Mouse (Mus musculus): ENCODE data around the gene Ccdc159. TPM values are rescaled to one million over a fixed set of nuclear protein-coding genes. Genes with fewer than 3 reads are reported as not detected.

Gene Ccdc159
- polyA plus RNA-seq, 1 experiment from 2014 or later = 12.7 TPM

DNA sequence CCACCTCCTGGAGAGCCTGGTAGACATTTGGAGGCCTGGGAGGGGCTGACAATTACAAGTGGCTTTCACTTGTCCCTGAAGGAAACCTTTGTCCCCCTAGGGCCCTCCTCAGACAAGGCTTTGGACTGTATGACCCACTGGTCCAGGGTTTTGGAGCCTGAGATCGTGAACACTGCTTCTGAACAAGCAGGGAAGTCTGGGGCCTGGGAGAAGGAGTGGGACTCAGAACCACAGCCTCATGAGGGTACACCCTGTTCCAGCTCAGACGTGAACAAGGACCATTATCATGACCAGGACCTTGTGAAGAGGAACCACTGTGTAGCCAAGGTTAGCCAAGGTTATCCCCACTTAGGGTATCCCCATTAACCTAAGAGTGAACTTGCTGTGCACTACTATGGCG lies 1.9 kb downstream of the Ccdc159 start:
- H3K9ac ChIP-seq (ENCODE audit: low read depth, low read length) = no peak overlapping the region
- no peaks in the 10 kb centered on the region for H3K36me3 ChIP-seq (ENCODE audit: control insufficient read depth, insufficient read depth, low read length)
- H3K4me2 ChIP-seq (ENCODE audit: low read length) = no peak overlapping the region
- H3K27me3 ChIP-seq (ENCODE audit: control insufficient read depth, insufficient read depth, low read depth, low read length) = no peaks in the 10 kb centered on the region
- no peak overlapping the region for H3K27ac ChIP-seq (ENCODE audit: low read length)
- H3K4me1 ChIP-seq (ENCODE audit: control insufficient read depth, insufficient read depth, low read length) = peaks cover 11% of the 10 kb centered on the region
- no peak overlapping the region for H3K4me3 ChIP-seq (ENCODE audit: low read depth, low read length)
- ATAC-seq = no peak
- WGBS = 81% methylated on average over 3 of the region's 3 CpGs
- no peaks in the 10 kb centered on the region for H3K9me3 ChIP-seq (replicated peaks; ENCODE audit: control insufficient read depth, low read length, poor library complexity, severe bottlenecking)

DNA sequence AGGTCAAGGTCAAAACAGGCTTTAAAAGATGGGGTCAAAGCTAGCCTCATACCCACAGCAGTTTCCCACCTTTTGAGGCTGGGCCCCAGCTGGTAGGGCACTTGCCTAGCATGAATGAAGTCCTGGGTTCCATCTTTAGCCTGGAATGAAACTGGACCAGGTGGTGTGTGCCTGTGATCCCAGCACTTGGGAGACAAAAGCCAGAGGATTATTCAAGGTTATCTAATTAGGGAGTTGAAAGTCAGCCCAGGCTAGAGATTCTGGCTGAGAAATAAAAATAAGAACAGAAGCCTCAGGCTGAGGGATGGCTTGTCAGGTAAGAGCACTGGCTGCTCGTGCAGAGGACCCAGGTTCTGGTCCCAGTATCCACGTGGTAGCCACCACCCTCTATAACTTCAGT lies 4.7 kb downstream of the Ccdc159 start:
- Histone ChIP-seq H3K27me3 (ENCODE audit: control insufficient read depth, insufficient read depth, low read depth, low read length) (no peaks in the 10 kb centered on the region), H3K27ac (ENCODE audit: low read length) (no peak overlapping the region), H3K4me1 (ENCODE audit: control insufficient read depth, insufficient read depth, low read length) (peaks cover 10% of the 10 kb centered on the region; the same call in 1 of the 2 replicates), H3K36me3 (ENCODE audit: control insufficient read depth, insufficient read depth, low read length) (no peaks in the 10 kb centered on the region), H3K4me3 (ENCODE audit: low read depth, low read length) (no peak overlapping the region), H3K9ac (ENCODE audit: low read depth, low read length) (no peak overlapping the region), H3K4me2 (ENCODE audit: low read length) (no peak overlapping the region), H3K9me3 (replicated peaks; ENCODE audit: control insufficient read depth, low read length, poor library complexity, severe bottlenecking) (no peaks in the 10 kb centered on the region)
- WGBS = 56% methylated on average over 2 of the region's 2 CpGs
- ATAC-seq = no peak

DNA sequence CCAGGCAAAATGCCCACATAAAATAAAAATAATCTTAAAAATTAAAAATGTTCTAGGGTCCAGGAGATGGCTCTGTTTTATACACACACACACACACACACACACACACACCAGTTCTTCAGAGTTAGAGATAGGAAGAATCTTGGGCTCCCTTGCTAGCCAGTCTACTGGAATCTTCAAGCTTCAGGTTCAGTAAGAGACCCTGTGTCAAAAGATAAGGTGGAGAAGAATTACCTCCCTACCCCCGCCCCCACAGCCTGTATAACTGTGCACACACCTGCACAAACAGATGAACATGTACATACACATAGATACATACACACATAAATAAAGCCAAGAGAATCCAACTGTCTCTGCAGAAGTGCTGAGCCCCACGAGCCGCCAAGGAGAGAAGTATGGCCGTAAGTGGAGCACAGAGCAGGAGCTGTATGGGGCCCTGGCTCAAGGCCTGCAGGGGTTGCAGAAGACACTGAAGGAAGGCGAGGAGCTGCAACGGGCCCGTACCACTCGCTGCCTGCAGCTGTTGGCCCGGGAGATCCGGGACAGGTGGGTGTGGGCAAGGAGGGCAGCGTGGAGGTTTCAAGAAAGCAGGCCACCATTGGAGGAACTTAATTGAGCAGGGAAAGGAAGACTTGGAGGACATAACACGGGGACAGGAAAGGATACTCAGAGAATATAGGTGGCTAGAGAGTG lies 5.3 kb downstream of the Ccdc159 start:
- H3K9ac ChIP-seq (ENCODE audit: low read depth, low read length) = no peak overlapping the region
- WGBS = 67% methylated on average over 12 of the region's 12 CpGs
- H3K27me3 ChIP-seq (ENCODE audit: control insufficient read depth, insufficient read depth, low read depth, low read length) = no peaks in the 10 kb centered on the region
- H3K27ac ChIP-seq (ENCODE audit: low read length) = no peak overlapping the region
- no peaks in the 10 kb centered on the region for H3K36me3 ChIP-seq (ENCODE audit: control insufficient read depth, insufficient read depth, low read length)
- no peaks in the 10 kb centered on the region for H3K9me3 ChIP-seq (replicated peaks; ENCODE audit: control insufficient read depth, low read length, poor library complexity, severe bottlenecking)
- H3K4me3 ChIP-seq (ENCODE audit: low read depth, low read length) = no peak overlapping the region
- no peak overlapping the region for H3K4me2 ChIP-seq (ENCODE audit: low read length)
- ATAC-seq = no peak
- peaks cover 10% of the 10 kb centered on the region; the same call in 1 of the 2 replicates for H3K4me1 ChIP-seq (ENCODE audit: control insufficient read depth, insufficient read depth, low read length)

DNA sequence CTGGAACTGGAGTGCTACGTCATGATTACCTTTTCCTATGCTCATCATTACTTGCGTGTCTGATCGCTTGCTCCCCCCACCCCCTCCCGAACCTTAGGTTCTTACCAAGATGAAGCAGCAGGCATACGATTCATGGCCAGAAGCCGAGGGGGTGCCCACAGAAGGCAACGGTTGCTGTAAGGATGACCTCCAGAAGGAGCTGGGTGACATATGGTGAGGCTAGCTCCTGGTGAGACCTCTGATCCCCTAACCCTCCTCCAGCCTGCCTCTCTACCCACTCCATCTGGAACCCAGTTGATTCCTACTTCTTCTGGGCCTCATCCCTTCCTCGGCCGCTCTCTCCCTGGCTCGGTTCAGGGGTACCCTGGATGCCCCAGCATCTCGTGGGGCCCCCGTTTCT lies 6.8 kb downstream of the Ccdc159 start:
- ATAC-seq = no peak
- H3K4me2 ChIP-seq (ENCODE audit: low read length) = no peak overlapping the region
- 92% methylated on average over 12 of the region's 12 CpGs for WGBS

DNA sequence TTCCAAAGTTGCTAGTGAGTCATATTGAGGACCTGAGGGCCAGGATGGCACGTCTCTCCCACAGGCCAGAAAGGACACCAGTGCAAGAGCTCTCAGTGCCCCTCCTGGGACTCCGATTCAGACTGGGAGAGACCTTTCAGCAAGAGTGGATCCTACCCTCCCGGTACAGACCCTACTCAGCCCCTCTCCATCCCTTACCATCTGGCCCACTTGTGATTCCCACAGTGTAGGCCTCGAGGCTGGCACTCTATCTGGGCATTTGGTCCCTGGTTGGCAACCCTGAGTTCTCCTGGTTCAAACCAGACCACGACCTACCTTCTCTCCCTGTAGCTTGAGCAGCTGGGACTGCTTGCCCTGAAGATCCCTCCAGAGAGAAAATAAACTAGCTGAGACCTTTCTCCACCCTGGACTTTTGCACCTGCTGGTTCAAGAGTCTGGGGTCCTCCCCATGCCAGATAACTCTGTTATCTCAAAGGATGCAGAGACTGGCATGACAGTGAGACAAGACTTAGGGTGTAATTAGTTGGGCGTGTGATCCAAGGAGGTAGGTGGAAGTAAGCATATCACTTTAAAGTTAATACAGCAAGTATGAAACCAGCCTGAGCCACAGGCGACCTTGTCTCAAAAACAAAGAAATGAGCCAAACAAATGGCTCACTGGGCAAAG lies 8.3 kb downstream of the Ccdc159 start:
- H3K36me3 ChIP-seq (ENCODE audit: control insufficient read depth, insufficient read depth, low read length) = peaks cover 1% of the 10 kb centered on the region
- H3K9me3 ChIP-seq (replicated peaks; ENCODE audit: control insufficient read depth, low read length, poor library complexity, severe bottlenecking) = no peaks in the 10 kb centered on the region
- H3K9ac ChIP-seq (ENCODE audit: low read depth, low read length) = peak overlapping the region; percentile 4; the same call in 1 of the 2 replicates
- no peak for ATAC-seq
- no peaks in the 10 kb centered on the region for H3K27me3 ChIP-seq (ENCODE audit: control insufficient read depth, insufficient read depth, low read depth, low read length)
- H3K4me2 ChIP-seq (ENCODE audit: low read length) = peak overlapping the region; percentile 62; the same call in 1 of the 2 replicates
- H3K4me3 ChIP-seq (ENCODE audit: low read depth, low read length) = no peak overlapping the region
- H3K4me1 ChIP-seq (ENCODE audit: control insufficient read depth, insufficient read depth, low read length) = peaks cover 23% of the 10 kb centered on the region
- WGBS = 90% methylated on average over 7 of the region's 7 CpGs
- H3K27ac ChIP-seq (ENCODE audit: low read length) = 0 out of 2 replicates have a peak overlapping the region, but pooled peaks have one; percentile 86

More for the DNA sequence above, 6.8 kb downstream of the Ccdc159 start:
- no peak overlapping the region for H3K27ac ChIP-seq (ENCODE audit: low read length)
- no peaks in the 10 kb centered on the region for H3K36me3 ChIP-seq (ENCODE audit: control insufficient read depth, insufficient read depth, low read length)
- no peak overlapping the region for H3K9ac ChIP-seq (ENCODE audit: low read depth, low read length)
- no peak overlapping the region for H3K4me3 ChIP-seq (ENCODE audit: low read depth, low read length)
- peaks cover 19% of the 10 kb centered on the region for H3K4me1 ChIP-seq (ENCODE audit: control insufficient read depth, insufficient read depth, low read length)
- no peaks in the 10 kb centered on the region for H3K9me3 ChIP-seq (replicated peaks; ENCODE audit: control insufficient read depth, low read length, poor library complexity, severe bottlenecking)
- H3K27me3 ChIP-seq (ENCODE audit: control insufficient read depth, insufficient read depth, low read depth, low read length) = no peaks in the 10 kb centered on the region

DNA sequence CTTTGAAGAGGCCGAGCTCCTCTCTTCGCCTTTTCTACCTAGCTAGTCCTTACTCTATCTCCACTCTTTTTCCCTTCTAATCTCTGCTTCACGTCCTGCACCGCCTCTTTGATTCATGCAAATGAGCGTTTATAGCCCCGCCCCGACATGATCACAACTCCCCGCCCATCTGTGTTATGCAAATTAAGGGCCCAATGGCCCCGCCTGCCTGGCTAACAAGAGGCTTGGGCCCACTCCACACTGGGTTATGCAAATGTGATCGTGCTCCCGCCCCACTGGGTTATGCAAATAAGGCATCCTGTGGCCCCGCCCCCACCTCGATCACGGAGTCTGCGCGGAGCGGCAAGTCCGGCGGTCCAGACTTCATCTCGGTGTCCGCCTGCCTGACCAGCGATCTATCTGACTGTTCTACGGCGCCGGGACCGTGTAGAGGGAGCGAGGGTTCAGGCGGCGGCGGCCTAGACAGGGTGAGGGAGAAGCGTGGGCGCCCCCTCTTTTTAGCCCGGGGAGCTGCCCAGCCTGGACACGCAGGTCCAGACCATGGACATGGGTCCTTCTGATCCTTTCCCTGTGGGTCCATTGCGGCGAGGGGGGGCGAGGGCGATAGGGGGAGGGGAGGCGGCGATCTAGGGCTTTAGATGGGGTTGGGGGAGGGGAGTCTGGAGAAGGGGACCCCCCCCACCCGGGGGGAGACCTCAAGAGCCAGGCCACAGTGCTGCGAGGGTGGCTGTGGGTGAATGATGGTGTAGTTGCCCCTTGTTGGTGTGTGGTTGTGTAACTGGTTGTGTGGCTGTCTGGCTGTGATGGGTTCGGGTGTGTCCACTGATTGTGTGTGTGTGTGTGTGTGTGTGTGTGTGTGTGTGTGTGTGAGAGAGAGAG lies 9.7 kb downstream of the Ccdc159 start, which contains the start of gene Plppr2:
Gene Plppr2 (plus strand): TSS at position 342 of the 879 bp plus-strand sequence.
- Histone ChIP-seq H3K4me3 (ENCODE audit: low read depth, low read length) (peak within 1 kb of the TSS; percentile 58), H3K27ac (ENCODE audit: low read length) (peak within 1 kb of the TSS; percentile 86), H3K9ac (ENCODE audit: low read depth, low read length) (peak within 1 kb of the TSS; percentile 80), H3K27me3 (ENCODE audit: control insufficient read depth, insufficient read depth, low read depth, low read length) (no peaks in the 10 kb centered on the region), H3K4me1 (ENCODE audit: control insufficient read depth, insufficient read depth, low read length) (peaks cover 23% of the 10 kb centered on the region), H3K36me3 (ENCODE audit: control insufficient read depth, insufficient read depth, low read length) (peaks cover 5% of the 10 kb centered on the region), H3K4me2 (ENCODE audit: low read length) (peak within 1 kb of the TSS; percentile 62), H3K9me3 (replicated peaks; ENCODE audit: control insufficient read depth, low read length, poor library complexity, severe bottlenecking) (no peaks in the 10 kb centered on the region)
- WGBS = under 1% methylated on average over 40 of the region's 43 CpGs
- ATAC-seq = peak; percentile 90

DNA sequence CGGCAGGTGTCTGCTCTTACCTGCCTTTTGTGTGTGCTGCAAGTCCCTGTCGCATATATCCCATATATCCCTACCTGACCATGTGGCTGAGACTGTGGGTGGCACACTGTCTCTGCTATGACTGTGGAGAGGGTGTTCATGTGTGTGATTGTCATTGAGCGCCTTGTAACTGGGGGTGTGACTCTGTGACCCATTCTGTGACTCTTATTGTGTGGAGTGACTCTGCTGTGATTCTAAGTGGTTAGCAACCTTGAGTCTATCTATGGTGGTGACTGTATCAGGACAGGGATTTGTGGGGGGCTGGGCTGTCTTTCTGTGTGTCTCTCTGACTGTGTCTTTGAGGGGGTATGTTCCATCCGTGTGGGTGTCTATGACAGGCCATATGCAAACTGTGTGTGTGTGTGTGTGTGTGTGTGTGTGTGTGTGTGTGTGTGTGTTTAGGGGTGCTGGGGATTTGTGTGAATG lies 10.5 kb downstream of the Ccdc159 start:
- Histone ChIP-seq H3K27me3 (ENCODE audit: control insufficient read depth, insufficient read depth, low read depth, low read length) (no peaks in the 10 kb centered on the region), H3K4me3 (ENCODE audit: low read depth, low read length) (peak overlapping the region; percentile 58), H3K4me1 (ENCODE audit: control insufficient read depth, insufficient read depth, low read length) (peaks cover 23% of the 10 kb centered on the region), H3K9me3 (replicated peaks; ENCODE audit: control insufficient read depth, low read length, poor library complexity, severe bottlenecking) (no peaks in the 10 kb centered on the region), H3K4me2 (ENCODE audit: low read length) (peak overlapping the region; percentile 62), H3K36me3 (ENCODE audit: control insufficient read depth, insufficient read depth, low read length) (peaks cover 7% of the 10 kb centered on the region), H3K9ac (ENCODE audit: low read depth, low read length) (peak overlapping the region; percentile 80; the same call in 1 of the 2 replicates), H3K27ac (ENCODE audit: low read length) (0 out of 2 replicates have a peak overlapping the region, but pooled peaks have one; percentile 35)
- peak; percentile 47 for ATAC-seq
- 56% methylated on average over 4 of the region's 4 CpGs for WGBS

DNA sequence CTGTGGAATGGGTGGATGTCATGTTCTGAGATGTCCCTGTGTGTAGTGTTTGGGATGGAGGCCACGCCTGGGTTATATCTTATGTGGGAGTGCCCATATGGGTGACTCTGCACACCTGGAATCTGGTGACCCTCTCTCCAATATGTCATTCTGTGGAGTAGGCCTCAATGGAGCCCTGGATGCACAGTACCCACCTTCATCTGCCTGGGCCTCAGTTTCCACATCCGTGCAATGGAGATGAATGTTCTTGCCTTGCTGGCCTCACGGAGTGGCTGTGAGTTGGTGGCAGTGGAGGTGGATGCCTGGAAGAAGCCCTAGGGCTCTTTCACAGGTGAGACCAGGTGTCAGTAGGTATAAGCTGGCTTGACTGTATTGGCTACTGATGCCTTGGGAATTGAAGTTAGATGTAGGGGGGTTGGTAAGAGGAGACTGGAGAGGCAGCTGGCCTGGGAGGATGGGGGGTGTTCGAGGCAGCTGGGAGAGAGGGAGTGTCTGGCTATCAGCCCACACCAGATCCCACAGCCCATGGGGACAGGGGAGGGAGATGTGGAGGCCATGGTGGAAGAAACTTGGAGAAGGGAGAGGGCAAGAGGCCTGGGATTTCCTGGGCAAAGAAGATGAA lies 11.1 kb downstream of the Ccdc159 start:
- no peaks in the 10 kb centered on the region for H3K27me3 ChIP-seq (ENCODE audit: control insufficient read depth, insufficient read depth, low read depth, low read length)
- H3K4me1 ChIP-seq (ENCODE audit: control insufficient read depth, insufficient read depth, low read length) = peaks cover 23% of the 10 kb centered on the region
- H3K4me2 ChIP-seq (ENCODE audit: low read length) = peak overlapping the region; percentile 62
- H3K9ac ChIP-seq (ENCODE audit: low read depth, low read length) = 0 out of 2 replicates have a peak overlapping the region, but pooled peaks have one; percentile 80
- no peak for ATAC-seq
- no peaks in the 10 kb centered on the region for H3K9me3 ChIP-seq (replicated peaks; ENCODE audit: control insufficient read depth, low read length, poor library complexity, severe bottlenecking)
- H3K36me3 ChIP-seq (ENCODE audit: control insufficient read depth, insufficient read depth, low read length) = peaks cover 7% of the 10 kb centered on the region
- 87% methylated on average over 4 of the region's 4 CpGs for WGBS
- H3K4me3 ChIP-seq (ENCODE audit: low read depth, low read length) = peak overlapping the region; percentile 58
- H3K27ac ChIP-seq (ENCODE audit: low read length) = no peak overlapping the region
